In the genomic region with DNA sequence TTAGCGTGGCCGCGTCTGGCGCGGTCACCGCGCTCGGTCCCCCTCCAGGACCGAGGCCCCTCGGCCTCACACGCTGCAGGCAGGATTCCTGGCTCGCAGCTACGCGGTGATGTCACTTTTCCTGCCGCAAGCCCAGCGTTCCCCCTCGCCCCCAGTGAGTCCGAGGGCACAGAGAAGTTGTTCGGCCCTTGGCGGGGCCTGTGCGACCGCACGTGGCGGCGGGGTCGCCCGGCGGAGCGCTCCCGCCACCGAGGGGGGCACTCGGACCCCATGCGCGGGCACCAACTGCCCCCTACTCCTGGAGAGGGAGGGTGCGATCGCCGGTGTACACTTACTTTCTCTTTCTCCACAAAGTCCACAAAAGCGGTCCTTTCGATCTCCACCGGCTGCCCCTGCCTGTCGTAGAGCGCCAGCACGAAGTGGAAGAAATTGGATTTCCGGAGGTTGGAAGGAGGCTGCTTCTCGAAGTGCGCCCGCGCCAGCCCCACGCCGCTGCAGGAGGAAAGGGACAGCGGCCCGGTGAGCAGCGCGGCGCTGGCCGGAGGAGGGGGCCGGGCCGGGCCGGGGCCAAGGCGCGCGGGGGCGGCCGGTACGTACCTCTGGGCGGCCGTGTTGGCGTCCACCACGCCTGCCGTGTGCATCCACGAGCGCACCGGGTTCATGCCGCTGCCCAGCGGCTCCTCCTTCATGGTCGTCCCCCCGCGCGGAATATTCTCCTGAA, we compare ENCODE assay signal across 8 mouse cellular contexts. TPM values are rescaled to one million over a fixed set of nuclear protein-coding genes. Genes with fewer than 3 reads are reported as not detected.
DNase-seq lines count a peak whose midpoint lies in the region; ATAC-seq and TF ChIP-seq lines count a peak whose summit lies in the region.

No protein-coding gene starts in this region.

- no peak for ATAC-seq in cerebellum, adult (ENCODE audit: insufficient number of reproducible peaks, low FRiP score, low TSS enrichment)
- no peak for ATAC-seq in forebrain, embryonic 13.5 days
- no peak for ATAC-seq in midbrain, embryonic 16.5 days

- TF ChIP-seq POLR2A in ES-Bruce4 (IDR thresholded peaks at IDR 0.05; ENCODE audit: insufficient read depth, low read length) = no peak

- under 1% methylated on average over 64 of the region's 79 CpGs for WGBS in forebrain, embryonic 13.5 days
- WGBS in midbrain, embryonic 16.5 days = 0% methylated on average over 65 of the region's 79 CpGs

- peak overlapping the region; percentile 90 for H3K4me2 ChIP-seq in forebrain, embryonic 13.5 days
- H3K4me2 ChIP-seq in midbrain, embryonic 16.5 days (ENCODE audit: low read length) = peak overlapping the region; percentile 67

- H3K27ac ChIP-seq in ES-Bruce4 (ENCODE audit: insufficient read depth, low read length) = no peak overlapping the region
- peak overlapping the region; percentile 40; the same call in 1 of the 2 replicates for H3K27ac ChIP-seq in forebrain, embryonic 13.5 days
- H3K27ac ChIP-seq in midbrain, embryonic 16.5 days (ENCODE audit: low read length) = peak overlapping the region; percentile 87

- H3K4me1 ChIP-seq in ES-Bruce4 (ENCODE audit: control insufficient read depth, insufficient read depth, low read length) = no peaks in the 10 kb centered on the region
- H3K4me1 ChIP-seq in forebrain, embryonic 13.5 days = peaks cover 85% of the 10 kb centered on the region
- H3K4me1 ChIP-seq in midbrain, embryonic 16.5 days (ENCODE audit: control insufficient read depth, insufficient read depth, low read length) = peaks cover 32% of the 10 kb centered on the region

- H3K9me3 ChIP-seq in ES-Bruce4 (replicated peaks; ENCODE audit: control insufficient read depth, insufficient read depth, low read length, poor library complexity, severe bottlenecking) = no peaks in the 10 kb centered on the region
- no peaks in the 10 kb centered on the region for H3K9me3 ChIP-seq in forebrain, embryonic 13.5 days (replicated peaks)
- no peaks in the 10 kb centered on the region for H3K9me3 ChIP-seq in midbrain, embryonic 16.5 days (replicated peaks; ENCODE audit: control insufficient read depth, low read length, poor library complexity, severe bottlenecking)

- TF ChIP-seq EP300 in ES-Bruce4 (IDR thresholded peaks at IDR 0.05; ENCODE audit: insufficient read depth, low read depth, low read length) = no peak

- TF ChIP-seq CTCF in ES-Bruce4 (IDR thresholded peaks at IDR 0.05; ENCODE audit: low read depth, low read length) = no peak

- peaks cover 66% of the 10 kb centered on the region for H3K27me3 ChIP-seq in ES-Bruce4 (ENCODE audit: control insufficient read depth, insufficient read depth, low read length, poor library complexity, severe bottlenecking)
- peaks cover 99% of the 10 kb centered on the region for H3K27me3 ChIP-seq in forebrain, embryonic 13.5 days
- peaks cover 11% of the 10 kb centered on the region for H3K27me3 ChIP-seq in midbrain, embryonic 16.5 days (ENCODE audit: control insufficient read depth, insufficient read depth, low read depth, low read length)

- H3K36me3 ChIP-seq in ES-Bruce4 (ENCODE audit: control insufficient read depth, insufficient read depth, low read length, poor library complexity, severe bottlenecking) = no peaks in the 10 kb centered on the region
- H3K36me3 ChIP-seq in forebrain, embryonic 13.5 days (ENCODE audit: poor library complexity, severe bottlenecking) = no peaks in the 10 kb centered on the region
- no peaks in the 10 kb centered on the region for H3K36me3 ChIP-seq in midbrain, embryonic 16.5 days (ENCODE audit: control insufficient read depth, insufficient read depth, low read length)

- peak; percentile 59 to 64 for DNase-seq in cerebellum, postnatal 10 days
- DNase-seq in induced T-regulatory cell, adult 2 months (ENCODE audit: low read depth) = peak; percentile 27
- DNase-seq in layer of hippocampus, postnatal 10 days (ENCODE audit: low spot score in 2 of 2) = no peak
- no peak for DNase-seq in thymus, postnatal 25 days

- peak overlapping the region; percentile 26; the same call in 1 of the 2 replicates for H3K9ac ChIP-seq in ES-Bruce4 (ENCODE audit: low read depth, poor library complexity, severe bottlenecking)
- H3K9ac ChIP-seq in forebrain, embryonic 13.5 days = peak overlapping the region; percentile 70
- H3K9ac ChIP-seq in midbrain, embryonic 16.5 days (ENCODE audit: low read depth, low read length) = peak overlapping the region; percentile 76

- peak overlapping the region; percentile 52 for H3K4me3 ChIP-seq in ES-Bruce4 (ENCODE audit: low read depth, low read length)
- peak overlapping the region; percentile 53 for H3K4me3 ChIP-seq in forebrain, embryonic 13.5 days
- peak overlapping the region; percentile 53 for H3K4me3 ChIP-seq in midbrain, embryonic 16.5 days (ENCODE audit: low read depth, low read length)

RNA-seq across cellular contexts. Expression of a gene that starts 0.9 kb away (rescaled TPM):
- polyA plus RNA-seq in ES-Bruce4 (2011; ENCODE audit: insufficient read depth, insufficient read length, low read depth, missing spikeins) = 0.26 TPM in 1 of 2 replicates, not detected in the other
- 1.1 and 2.0 TPM in 2 replicates for polyA plus RNA-seq in forebrain, embryonic 13.5 days (2015; fragmentation: Nextera tagmentation; extraction: Ambion mirVana)
- polyA plus RNA-seq in midbrain, embryonic 16.5 days (2015; fragmentation: Nextera tagmentation; extraction: Ambion mirVana) = 8.8 and 9.0 TPM in 2 replicates
- 1 to 10 TPM; 2.0 to 2.1 TPM for total RNA-seq in layer of hippocampus, postnatal 10 days (2021)

Comparison
In these comparisons a context has a peak if more than half of its experiments do, and no peak if none do; other contexts are left out.
1. DNase-seq: peak in cerebellum, postnatal 10 days (2 of 2) and induced T-regulatory cell, adult 2 months (single experiment); none in layer of hippocampus, postnatal 10 days (0 of 2) and thymus, postnatal 25 days (single experiment).
2. H3K9ac ChIP-seq: peak in every context shown above with its lines; median percentile 76 in midbrain, embryonic 16.5 days; 70 in forebrain, embryonic 13.5 days; 26 in ES-Bruce4.
3. Peak in every context shown above with its lines, with median percentiles within 50 percentile points of each other: H3K4me3 ChIP-seq.